Mouse (Mus musculus) ES-CJ7 (cell line): ENCODE data around the gene Ccl7.

Experiments used
- DNase-seq: peaks from one replicate; pipeline ENCODE4 v3.0.0; 2011; ENCODE audit warnings: low read depth, low spot score

Gene Ccl7

DNA sequence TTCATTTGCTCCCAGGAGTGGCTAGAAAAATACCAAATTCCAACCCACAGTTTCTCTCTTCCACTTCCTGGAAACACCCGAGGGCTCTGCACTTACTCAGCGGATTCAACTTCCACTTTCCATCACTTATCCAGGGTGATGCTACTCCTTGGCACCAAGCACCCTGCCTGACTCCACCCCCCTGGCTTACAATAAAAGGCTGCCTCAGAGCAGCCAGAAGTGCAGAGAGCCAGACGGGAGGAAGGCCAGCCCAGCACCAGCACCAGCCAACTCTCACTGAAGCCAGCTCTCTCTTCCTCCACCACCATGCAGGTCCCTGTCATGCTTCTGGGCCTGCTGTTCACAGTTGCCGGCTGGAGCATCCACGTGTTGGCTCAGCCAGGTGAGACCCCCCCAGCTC, 10.2 kb upstream of the Ccl7 start, which contains the start of gene Ccl2:
Ccl2 (plus strand) TSS at position 216 of the 400 bp plus-strand sequence.
- DNase-seq, result no peak

DNA sequence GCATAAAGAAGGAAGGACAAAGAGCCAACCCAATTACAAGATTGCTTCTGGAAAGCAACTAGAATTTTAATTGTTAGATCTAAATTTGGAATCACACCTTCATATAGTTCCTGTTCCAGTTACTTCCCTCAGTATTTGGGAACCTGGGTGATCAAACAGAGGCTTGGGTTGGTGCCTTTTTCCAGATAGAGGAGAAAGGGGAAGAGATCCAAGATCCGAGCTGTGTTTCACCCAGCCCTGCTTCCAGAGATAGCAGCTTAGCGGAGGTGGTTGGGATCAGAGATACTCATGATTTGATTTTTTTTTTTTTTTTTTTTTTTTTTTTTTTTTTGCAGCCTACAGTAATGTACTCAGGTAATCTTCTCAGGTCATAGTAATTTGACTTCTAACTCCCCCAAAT, 9.7 kb upstream of the Ccl7 start:
- DNase-seq, result no peak

DNA sequence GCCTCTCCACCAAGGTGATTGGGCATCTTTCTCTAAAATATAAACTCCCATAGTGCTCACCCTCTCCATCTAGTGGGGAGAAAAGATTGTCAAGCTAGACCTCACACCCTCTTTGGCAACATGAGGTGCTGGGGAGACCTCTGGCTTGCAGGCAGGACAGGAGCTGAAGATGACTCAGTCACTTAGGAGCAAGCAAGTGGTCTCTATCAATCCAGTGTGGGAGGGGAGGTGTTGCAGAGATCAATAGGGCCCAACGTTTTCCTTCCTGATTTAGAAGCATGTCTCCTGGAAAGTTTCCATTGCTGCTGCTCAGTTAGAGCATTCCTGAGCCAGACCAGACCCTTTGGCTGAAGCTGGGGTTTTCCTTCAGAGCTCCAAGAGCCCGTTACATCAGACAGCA, 7.0 kb upstream of the Ccl7 start, which contains the start of gene Gm17268:
Gm17268 (minus strand) TSS at position 28 of the 400 bp plus-strand sequence.
- DNase-seq, result no peak

DNA sequence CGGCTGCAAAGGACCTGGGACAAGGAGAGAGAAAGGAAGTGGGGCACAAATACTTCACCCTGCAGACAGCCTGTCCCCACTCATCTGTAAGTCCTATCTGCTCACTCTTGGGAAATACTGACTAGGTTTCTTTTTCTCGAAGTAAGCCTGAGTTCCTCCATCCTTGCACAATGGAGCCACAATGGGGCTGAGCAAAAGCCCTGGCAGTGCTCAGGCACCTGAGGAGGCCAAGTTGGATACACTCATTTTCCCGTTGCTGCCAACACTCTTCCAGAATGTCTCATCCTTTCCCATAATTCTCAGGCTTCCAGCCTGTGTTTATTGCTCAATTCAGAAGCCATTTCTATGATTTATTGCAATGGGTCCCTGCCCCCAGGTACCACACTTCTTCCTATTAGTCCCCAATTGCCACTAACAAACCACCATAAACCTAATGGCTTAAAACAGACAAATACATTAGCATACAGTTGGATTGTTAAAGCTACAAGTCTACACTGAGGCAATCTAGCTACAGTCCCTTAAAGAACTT, 6.3 kb upstream of the Ccl7 start:
- no peak for DNase-seq

DNA sequence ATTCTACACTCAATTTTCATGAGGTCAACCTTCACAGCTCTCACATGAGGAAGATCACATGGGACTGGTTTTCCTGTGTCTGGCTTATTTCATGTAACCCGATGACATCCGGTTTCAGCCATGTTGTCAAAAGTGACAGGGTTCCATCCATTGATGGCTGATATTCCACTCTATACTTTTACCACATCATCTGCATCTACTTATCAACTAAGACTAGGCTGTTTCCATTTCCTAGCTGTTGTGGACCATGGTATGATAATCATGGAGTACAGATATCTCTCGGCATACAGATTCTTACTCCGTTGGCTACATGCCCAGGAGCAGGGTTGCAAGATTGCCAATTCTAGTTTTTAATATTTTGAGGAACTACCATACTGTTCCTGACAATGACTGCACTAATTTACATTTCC, 3.8 kb upstream of the Ccl7 start:
- no peak for DNase-seq

DNA sequence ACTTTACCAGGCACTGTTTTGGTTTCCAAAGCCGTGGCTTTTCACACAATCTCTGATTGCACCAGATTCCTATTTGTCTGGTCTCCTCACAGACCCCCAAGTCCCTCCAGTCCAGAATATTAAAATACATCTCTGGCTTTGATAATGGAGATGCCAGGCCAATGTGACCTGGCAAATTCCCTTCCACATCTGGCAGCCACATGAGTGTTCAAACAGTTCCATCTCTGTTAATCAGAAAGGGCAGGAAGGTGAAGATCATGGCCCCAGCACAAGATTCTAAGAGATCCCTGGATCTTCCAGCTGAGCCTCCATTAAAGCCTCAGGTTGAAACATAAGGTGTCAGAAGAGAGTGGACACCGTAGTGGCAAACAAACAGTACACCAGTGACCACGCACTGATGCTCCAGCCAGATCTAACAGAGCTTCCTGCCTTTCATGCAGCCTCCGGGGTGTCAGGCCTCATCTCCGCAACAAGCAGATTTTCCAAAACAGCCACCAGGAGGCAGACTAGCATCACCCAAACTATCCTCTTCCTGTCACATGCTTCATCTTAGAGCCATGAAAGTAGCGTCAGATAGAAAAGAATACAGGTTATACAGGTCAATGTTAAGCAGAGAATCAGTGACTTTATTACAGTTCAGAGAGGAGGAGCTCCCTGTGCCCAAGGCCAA, 2.4 kb downstream of the Ccl7 start:
- peak; percentile 67 for DNase-seq

DNA sequence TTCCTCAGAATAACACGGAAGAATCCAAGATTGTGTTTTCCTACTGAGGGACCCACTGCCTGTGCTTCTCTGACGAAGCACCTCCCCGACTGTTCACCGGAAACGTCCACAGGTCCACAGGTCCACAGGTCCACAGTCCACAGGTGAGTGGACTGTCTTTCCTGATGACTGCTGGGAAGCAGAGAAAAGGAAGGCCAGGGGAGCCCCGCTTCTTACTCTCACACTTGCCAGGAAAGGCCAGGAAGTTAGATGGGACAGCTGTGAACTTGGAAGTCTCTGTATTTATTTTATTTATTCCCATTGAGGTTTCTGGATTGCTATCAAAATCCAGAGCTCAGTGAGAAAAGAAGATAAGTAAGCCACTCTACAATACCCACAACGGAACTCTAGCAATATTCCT, 8.3 kb downstream of the Ccl7 start:
- no peak for DNase-seq

DNA sequence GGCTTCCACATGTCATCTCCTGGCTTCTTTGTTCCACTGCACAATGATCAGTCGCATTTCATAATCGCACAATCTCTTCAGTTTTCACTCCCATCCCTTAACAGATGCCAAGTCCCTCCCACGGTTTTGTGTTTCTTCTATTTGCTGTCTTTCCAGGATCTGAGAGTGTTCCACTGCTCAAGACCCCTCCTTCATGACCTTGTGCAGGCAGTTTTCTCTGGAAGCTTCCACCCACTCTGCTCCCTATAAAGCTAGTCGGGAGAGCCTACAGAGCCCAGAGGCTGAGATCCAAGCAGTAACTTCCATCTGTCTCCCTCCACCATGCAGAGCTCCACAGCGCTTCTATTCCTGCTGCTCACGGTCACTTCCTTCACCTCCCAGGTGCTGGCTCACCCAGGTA, 12.1 kb downstream of the Ccl7 start, which contains the start of gene Ccl11:
Ccl11 (plus strand) TSS at position 178 of the 400 bp plus-strand sequence.
- no peak for DNase-seq

DNA sequence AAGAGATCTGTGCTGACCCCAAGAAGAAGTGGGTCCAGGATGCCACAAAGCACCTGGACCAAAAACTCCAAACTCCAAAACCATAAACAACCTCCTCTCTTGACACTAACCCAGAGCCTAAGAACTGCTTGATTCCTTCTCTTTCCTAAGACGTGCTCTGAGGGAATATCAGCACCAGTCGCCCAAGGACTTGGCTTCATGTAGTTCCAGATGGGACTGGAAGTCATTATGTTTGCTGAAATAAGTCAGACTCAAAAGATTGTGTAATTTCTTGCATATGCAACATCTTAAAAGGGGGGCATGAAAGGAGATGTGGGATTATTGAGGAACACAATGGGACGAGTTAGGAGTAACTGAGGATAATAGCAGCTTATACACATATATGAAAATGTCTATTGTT, 16.7 kb downstream of the Ccl7 start:
- no peak for DNase-seq

DNA sequence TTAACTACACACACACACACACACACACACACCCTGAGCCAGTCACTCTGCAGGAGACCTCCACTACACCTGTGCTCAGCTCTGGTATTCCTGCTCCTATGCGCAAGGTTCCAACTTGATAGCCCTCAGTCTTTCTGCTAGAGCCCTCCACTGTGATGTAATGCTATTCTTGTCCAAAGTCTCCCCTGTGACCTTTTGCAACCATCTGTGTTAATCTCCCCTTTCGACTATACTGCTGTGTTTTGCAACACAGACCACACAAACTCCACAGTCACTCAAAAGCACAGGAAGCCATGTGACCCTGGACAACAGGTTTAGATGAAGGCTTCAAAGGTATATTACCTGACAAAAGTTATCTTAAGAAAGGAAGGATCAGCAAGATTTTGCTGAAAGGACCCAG, 17.9 kb downstream of the Ccl7 start:
- no peak for DNase-seq

DNA sequence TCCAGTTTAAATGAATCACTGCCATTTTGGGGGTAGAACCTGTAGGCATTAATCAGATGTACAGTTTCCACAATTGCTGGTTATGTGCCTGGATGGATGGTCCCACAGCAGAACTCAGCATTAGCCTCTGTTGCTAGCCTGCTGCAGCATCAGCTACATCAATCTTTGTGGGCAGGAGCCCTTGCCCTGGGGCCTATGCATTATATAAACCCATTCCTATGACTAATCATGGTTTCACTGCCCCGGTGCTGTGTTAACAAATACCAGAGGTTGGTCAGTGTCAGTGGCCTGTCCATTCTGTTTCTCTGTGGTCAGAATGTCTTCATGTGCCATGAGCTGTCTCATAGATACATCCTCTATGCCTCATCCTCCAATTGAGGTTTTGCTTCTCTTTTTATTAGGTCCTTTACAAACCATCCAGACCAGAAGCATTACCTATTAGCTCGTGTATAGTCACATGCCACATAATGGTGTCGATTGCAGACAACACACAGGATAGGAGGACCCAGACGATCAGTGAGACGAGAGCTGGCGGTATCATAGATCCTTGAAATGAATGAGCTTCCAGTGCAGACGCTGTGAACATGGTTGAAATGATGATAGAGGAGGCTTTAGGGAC, 21.6 kb downstream of the Ccl7 start:
- no peak for DNase-seq

DNA sequence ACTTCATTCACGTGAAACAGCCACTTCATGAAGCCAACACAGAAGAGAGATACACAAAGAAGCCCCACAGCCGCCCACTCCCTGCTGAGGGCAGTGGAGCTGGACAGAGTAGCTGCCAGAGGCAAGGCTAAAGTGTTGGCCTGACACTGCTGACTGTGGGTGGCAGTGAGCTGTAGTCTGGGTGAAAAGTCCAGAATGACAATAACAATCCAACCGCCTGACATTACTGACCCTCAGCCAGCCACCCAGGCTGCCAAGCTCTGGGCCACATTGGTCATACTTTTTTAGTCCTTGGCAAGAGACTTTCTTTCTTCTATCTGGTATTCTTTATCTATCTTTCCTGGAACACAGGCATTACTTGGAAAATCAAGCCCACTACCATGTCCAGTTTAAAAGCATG, 25.6 kb downstream of the Ccl7 start:
- DNase-seq, result no peak

DNA sequence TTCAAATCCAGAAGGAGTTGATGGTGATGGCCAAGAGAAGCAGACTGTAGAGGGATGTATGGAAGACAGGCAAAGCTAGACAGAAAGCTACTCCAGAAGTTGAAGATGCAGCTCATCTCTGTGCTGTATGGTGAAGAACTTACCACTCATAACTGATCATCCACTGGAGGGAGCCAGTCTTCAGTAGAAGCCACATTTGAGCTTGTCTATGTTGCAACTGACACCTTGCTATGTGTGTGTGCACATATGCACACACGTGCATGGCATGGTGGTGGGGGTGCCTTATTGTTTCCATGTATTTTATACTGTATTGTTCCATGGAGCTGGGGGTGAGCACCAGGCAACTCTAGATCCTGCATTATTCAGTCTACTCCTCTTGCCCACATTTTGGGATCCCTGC, 26.9 kb downstream of the Ccl7 start:
- DNase-seq, result no peak

DNA sequence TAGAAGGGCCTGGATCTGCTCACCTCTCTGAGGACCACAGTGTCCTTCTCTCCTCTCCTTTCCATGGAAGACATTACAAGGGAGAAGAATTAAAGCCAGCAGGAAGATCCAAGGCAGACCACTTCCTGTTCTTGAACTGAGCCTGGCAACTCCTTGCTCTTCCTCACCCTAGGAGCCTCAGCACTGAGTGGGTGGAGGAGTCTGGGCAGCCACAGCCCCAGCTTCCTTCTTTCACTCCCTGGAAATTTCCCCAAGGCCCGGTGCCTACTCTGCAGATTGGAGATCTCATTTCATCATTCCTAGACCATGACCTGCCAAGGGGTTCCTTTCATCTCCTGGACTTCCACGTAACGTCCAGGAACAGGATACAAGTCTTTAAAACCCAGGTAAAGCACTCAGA, 27.5 kb downstream of the Ccl7 start:
- DNase-seq, result no peak

DNA sequence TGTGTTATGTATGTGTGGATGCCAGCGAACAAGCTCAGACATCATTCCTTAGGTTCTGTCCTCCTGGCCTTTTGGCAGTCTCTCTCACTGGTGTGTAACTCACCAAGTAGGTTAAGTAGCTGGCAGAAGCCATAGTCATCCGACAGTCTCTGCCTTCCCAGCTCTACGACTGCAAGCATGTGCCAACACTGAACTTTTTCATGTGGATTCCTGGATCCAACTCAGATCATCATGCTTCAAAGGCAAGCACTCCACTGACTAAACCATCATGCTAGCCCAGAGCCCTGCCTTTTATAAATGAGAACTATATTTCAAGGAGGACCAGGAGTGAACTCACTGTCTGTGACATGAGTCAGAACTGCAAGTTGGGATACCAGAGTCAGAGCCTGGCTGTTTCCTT, 28.2 kb downstream of the Ccl7 start:
- no peak for DNase-seq

DNA sequence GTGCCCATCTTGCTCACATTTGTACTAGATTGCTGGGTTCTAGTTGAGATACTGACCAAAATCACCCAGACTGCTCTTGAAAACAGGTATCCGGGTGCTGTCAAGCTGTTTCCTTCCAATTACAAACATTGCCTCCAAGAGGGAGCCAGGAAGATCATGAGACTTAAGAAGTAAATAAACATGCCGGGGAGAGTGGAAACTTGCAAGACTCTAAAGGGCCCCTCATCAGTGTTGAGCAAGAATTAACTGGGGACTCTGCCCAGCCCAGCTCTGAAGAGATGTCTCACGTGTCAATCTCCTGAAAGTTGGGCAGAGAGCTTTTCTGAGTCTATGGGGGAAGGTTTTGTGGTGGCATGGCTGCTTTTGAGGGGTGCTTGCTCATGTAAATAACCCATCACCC, 31.5 kb downstream of the Ccl7 start:
- DNase-seq, result no peak

DNA sequence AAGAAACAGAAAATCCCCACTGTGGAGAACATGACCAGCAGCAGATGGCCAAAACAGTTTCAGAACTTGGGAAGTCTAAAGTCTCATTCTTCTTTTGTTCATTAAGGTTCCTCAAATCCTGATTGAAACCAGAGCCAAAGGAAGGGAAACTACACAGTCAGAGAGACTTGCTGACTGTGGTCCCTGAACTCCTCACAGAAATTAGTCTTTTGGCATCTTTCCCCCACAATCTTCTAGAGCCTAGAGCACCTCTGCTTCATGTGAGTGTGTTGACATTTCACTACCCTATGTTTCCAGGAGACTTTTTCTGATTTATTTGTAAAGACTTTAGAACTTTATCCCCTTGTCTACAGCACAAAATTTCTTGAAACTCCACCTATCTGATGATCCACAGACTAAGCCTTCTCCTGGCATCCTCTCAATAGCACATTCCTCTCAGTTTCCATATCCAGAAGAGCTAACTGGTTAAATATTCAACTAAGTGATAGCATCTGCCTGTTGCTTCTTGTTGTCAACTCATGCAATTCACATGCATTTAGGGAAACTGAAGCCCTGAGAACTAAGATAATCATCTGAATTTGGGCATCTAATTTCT, 32.7 kb downstream of the Ccl7 start:
- DNase-seq, result no peak

DNA sequence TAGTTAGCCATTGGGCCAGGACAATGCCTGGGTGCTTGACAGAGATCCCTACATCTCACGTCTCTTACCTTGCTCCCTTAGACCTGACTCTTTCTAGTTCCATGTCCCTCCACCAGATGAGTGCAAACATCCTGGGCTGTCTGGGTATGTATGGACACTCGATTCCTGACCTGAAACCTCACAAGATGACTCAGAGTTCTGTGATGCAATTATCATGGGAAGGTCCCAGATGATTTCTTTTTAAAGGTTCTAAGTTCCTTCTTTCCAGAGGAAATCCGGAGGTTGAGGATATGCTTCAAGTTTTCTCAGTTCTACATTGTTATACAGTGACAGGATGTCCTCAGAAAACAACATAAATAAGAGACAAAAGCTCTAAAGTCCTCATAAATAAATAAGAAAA, 35.4 kb downstream of the Ccl7 start:
- no peak for DNase-seq

DNA sequence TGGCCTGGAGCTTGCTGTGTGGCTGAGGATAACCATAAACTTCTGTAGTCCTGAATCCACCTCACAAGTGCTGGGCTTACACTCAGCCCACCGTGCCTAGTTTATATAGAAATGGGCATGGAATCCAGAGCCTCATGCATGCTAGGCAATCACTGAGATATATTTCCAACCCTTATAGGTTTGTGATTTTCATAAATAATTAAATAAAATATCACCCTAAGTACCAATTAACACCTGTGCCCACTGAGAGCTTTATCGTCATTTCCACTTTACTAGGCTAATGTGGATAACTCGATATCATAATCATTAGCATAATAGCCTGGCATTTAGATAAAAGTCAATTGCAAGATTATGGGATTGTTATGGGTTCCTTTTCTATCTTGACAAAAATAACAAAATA, 38.8 kb downstream of the Ccl7 start:
- no peak for DNase-seq
